Mouse (Mus musculus) embryo, embryonic 10 days (tissue): Measurements from ENCODE around the gene Sgpp1.
"Not testable (repeated sequence)": the region's sequence is repeated elsewhere in the genome, so short reads cannot be mapped to it uniquely, and the experiment has no call there.

Source experiments
- DNase-seq: peaks from one replicate; pipeline ENCODE4 v3.0.0-alpha.2; 2015; ENCODE audit warnings: low spot score

Sgpp1 gene

DNA sequence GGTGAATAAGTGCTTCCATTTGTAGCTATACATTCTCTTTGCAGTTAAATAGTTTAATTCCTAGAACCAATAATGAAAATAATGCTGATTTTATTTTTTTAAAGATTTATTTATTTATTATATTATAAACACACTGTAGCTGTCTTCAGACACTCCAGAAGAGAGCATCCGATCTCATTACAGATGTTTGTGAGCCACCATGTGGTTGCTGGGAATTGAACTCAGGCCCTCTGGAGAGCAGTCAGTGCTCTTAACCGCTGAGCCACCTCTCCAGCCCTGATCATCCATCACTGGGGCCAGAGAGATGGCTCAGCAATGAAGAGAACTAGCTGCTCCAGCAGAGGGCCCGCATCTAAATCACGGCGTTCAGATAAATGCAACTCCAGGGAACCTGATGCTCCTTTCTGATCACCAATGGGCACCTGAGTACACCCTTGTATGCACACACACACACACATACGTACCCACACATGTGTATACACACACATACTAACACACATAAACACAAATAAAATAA, 3.5 kb downstream of the Sgpp1 start:
- no peak for DNase-seq

DNA sequence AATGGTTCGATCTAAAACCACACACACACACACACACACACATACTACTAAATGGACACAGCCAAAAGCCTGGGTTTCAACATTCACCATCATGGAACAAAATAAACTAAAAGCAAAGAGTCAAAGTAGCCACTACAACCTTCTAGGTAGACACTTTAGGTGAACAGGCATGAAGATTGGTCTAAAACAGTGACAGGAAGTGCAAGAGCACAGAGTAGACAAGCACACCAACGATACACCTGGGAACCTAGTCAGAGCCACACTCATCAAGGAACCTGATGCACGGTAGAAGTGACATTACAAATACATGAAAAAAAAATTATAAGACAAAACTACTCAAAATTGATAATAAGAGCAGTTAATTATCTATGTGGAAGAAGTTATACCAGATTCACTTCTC, 4.0 kb downstream of the Sgpp1 start:
- no peak for DNase-seq

DNA sequence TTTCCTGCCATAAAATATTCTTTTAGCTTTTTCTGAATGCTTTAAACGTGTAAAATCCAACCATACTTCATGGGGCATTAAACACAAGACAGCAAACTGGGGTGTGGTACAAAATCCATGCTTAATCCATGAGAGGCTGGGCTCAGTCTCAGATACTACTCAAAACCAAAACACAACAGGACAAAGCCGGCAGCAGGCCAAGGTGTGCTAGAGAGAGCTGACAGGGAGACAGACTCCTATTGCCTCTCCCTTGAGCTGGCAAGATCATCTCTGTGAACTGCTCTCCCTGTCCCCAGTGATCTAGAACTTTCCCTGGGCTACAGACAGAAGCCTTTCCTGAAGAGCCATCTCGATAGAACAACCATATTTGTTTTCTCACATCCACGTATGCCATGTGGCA, 5.1 kb downstream of the Sgpp1 start:
- DNase-seq, result no peak

DNA sequence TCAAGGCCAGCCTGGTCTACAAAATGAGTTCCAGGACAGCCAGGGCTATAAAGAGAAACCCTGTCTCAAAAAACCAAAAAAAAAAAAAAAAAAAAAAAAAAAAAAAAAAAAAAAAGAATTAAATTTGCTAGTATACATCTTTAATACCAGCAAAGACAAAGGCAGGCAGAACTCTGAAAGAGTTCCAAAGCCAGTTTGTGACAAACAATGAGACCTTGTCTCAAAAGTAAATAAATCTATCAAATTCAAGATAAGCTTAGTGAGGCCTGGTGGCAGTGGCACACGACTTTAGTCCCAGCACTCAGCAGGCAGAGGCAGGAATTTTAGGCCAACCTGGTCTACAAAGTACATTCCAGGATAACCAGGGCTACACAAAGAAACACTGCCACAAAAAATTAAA, 5.7 kb downstream of the Sgpp1 start:
- DNase-seq, result no peak

DNA sequence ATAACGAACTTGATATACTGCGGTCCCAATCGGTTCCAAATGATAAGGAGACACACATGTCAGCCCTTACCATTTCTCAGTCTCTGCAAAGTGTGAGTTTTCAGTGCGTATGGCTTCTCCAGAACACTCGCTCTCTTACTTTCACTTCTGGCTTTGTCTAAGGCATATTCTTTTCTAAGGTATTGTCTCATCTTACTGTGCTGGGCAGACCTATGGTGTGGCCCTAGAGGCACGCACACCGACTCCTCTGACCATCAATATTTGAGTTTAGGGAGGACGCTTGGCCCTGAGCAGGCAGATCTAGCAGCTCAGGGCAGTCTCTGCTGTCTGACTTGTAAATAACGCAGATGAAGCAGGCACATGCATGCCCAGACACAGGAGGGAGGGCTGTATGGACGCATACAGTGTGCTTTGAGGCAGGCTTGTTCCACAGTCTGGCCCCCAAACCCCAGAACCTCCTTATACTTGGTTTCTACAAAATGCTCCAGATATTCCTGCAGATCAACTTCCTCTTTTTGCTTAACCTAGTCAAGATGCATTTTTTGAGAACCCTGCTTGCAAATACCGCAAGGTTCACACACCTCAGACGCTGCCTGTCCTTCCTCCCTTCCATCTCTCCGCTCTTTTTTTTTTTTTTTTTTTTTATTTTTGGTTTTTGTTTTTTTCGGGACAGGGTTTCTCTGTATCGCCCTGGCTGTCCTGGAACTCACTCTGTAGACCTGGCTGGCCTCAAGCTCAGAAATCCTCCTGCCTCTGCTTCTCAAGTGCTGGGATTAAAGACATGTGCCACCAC, 8.0 kb downstream of the Sgpp1 start:
- DNase-seq, result no peak

DNA sequence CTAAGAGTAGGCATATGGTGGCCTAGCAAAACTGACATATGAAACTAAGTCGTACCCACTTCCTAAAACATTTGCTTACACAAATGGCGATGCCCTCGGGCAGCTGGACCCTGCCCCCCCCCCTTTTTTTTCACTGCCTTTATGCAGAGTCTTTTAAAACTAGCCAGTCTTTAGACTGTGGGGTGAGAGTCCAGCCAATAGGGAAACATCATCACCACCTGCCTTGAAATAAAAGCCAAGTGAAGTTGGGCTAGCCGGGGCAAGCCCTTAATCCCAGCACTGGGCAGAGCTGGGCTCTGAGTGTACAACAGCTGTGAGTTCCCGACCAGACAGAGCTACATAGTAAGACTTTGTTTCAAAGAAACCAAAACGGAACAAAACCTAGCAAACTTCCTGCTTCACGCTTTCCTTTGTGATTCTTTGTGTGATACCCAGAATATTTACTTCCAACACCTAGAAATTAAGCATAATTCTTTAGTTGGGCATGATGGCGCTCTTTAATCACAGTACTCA, 9.1 kb downstream of the Sgpp1 start:
- DNase-seq, result no peak

DNA sequence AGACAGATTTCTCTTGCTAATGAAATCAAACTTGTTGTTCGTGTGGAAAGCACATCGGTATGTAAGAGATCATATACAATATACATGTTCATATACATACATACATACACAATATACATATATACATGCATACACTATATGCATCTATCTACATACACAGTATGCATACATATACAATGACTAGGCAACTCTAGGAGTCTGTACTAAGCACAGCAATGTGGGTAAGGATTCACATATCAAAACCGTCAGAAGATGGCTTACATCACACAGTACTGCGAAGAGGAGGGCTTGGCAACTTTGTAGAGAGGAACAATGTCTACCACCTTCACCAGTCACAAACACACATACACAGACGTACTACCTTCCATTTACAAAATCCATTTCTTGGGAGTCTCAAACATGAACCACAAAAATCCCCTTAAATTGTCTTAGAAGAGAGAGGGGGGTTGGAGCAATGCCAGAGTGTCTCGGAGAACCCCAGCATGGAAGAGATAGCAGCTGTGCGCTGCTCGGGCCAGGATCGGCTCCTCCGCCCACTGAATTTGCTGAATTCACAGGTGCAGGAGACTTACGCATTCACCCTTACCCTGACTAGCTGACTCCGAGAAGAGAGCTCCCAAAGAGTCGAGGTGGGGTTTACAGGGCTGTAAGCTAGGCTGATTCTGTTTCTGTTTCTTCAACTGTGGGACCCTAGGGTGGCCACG, 10.8 kb downstream of the Sgpp1 start:
- no peak for DNase-seq

DNA sequence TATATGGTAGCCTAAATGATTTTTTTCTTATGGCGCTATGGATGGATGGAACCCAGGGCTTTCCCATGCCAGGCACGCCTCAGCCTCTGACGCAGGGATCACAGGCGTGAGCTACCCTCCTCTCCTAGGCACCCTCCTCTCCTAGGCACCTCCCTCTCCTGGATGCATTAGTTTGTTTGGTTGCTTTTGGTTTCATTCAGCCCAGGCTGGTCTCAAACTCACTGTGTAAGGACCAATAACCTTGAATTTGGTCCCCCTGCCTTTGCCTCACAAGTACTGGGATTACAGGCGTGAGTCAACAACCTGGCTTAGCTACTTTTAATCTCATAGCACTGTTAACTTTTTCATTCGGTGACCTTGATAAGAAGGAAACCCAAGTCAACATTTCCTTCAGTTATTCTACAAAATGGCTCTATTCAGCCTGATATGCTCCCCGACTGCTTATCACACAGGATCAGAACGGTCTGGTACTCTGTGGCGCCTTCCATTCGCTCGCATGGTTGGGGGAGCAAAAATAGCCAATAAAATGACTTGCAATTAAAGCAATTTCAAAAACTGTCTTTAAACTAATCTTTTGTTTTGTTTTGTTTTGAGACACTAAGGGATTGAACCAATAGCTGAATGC, 11.6 kb downstream of the Sgpp1 start:
- no peak for DNase-seq

DNA sequence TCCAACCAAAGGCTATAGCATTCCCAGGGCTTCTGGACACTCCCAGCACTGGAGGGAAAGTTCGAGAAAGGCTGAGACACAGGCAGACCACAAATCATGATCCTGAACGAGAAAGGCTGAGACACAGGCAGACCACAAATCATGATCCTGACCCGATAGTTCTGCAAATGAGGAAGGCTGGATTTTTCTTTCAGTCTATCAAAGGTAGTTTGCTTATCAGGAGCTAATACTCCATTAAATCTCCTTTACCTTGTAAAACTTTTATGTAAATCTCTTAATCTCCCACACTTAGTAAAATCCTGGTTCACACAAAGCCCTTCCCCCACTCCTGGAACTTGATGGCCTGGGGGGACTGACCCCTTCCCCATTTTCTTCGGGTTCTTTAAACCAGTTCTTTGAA, 13.6 kb downstream of the Sgpp1 start:
- no peak for DNase-seq

DNA sequence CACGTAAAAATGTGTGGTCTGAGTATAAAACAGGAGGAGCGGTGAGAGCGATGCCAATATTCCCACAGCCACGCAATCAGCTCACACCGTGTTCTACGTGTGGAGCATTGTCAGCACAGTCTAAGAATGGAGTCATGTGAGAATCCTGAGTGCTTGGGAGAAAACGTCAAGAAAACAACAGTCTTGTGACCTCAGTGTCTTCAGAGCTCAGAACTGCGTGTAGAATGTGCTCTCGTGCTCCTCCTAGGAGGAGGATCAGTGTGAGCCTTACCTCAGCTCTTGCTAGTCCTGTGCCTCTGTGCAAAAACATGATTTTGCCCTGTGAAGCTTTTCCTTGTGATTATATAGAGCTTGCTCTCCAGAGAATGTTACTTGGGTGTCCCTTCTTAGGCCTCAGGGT, 14.5 kb downstream of the Sgpp1 start:
- DNase-seq, result no peak

DNA sequence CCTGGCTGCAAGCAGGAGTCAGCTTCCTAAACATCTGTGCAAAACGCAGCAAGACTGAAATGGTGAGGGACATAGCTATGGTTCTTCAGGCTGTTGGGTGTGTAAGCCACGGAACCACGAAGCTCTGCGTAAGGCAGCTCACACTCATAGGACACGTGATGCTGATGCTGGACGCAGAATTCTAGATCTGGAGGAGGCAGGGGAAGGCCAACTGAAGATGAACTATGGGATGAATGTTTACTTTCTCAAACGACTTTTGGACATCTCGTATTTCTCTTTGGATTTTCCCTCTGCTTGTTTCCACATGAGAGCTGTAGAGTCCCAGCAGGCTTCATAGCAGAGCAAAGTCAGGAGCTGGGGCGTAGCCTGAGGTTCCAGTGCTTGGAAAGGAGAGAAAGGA, 21.9 kb downstream of the Sgpp1 start:
- DNase-seq, result no peak

DNA sequence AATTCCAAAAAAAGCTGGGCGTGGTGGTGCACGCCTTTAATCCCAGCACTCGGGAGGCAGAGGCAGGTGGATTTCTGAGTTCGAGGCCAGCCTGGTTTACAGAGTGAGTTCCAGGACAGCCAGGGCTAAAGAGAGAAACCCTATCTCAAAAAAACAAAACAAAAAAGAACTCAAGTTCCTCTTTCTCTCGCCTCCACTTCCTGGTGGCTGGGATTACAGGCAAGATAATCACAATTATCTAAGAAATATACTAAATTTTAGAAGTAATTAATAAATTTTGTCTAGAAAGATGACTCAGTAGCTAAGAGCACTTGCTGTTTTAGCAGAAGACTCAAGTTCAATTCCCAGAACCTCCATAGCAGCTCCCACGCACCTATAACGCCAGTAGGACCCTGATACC, 22.6 kb downstream of the Sgpp1 start:
- DNase-seq, result not testable (repeated sequence)

DNA sequence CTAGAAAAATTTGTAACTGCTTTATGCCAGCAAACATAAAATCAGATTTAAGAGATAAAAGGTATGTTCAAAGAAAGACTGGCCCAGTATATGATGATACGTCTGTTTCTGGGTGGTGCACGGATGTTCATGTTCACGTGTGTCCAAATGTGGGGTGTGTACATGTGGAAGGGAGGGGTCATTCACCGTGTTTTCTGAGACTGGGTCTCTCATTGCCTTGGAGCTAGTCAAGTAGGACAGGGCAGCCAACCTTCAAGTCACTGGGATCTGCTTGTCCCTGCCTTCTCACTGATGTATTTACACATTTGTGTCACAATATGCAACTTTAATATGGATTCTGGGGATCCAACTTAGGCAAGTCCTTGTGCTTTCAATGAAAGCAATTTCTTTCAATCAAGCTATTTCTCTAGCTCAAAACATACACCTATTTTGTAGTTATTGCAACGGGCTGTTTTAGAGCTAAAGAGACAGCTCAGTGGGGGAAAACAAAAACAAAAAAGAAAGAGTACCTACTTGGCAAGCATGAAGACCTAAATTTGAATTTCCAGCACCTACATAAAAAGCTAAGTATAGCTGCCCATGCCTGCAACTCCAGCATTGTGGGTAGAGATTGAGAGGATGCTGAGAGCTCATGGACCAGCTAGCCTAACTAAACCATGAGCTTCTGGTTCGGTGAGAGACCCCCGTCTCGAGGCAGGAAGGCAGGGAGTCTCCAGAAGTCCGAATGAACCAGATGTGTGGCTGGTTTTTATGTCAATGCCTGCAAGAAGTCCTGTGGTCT, 24.7 kb downstream of the Sgpp1 start:
- DNase-seq, result no peak

DNA sequence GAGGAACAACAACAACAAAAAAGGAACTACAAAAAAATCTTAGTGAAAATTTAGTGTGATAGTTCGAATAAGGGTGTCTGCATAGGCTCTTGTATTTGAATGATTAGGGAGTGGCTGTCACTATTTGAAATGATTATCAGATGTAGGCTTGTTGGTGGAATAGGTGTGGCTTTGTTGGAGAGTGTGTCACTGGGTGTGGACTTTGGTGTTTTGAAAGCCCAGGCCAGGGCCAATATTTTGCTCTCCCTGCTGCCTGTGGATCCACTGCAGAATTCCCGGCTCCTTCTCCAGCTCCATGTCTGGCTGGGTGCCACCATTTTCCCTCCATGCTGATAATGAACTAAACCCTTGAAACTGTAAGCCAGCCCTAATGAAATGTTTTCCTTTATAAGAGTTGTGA, 26.0 kb downstream of the Sgpp1 start:
- DNase-seq, result no peak

DNA sequence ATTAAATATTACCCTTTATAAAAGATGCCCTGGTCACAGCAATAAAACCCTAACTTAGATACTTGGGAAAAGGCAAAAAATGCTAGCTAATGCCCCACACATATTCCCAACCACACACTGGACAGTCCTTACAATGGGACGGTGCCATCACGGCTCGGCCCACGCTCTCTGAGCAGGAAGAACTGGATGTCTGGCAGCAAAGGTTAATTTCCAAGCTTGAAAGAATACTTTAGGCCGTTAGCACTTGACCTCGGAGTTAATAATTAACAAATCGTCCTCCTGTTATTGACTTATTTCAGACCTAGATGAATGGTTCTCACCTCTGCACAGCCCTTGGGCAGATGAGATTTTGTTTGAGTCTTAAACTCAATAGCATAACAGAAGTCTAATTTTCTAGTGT, 28.9 kb downstream of the Sgpp1 start:
- no peak for DNase-seq

DNA sequence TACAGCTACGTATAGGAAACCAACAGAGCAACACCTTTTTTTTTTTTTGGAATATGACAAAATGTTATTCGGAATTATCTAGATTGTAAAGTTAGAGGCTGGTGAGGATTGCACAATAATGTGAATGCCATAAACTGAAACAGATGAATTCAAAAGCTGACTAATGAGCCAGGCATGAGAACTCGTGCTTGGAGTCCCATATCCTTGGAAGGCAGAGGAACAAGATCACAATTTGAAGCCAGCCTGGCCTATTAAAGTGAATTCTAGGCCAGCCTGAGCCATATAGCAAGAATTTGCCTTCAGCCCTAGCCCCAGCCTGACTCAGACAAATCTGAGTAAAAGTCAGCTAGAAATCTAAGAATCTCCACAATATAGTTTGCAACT, 32.8 kb downstream of the Sgpp1 start:
- no peak for DNase-seq

DNA sequence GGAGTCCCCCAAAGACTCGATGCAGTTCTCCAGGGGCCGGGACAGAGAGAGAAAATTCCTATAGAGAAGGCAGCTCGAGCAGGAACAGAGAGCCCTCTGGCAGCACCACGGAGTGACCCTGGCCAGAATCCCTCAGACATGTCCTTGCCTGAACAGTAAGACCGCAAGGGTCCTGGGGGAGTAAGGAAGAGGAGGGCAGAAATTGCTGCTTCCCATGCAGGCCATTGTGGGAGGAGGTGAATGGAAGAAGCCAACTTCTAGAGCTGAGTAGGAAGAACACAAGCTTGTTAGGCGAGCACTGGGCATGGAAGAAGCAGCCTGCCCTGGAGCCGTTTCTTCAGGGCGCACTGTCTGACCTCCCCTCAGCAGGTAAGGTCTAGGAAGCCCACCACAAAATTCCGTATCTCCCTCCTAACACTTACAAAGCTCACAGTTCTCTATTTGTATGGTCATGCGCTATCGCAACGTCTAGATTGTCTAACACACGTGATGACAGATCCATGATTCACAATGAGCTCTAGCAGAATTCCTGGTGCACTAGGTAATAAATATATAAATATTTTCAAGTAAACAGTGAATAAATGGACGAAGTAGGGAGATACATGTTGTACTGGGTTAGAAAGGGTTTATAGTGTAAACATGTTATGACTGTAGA, 33.3 kb downstream of the Sgpp1 start:
- DNase-seq, result no peak

DNA sequence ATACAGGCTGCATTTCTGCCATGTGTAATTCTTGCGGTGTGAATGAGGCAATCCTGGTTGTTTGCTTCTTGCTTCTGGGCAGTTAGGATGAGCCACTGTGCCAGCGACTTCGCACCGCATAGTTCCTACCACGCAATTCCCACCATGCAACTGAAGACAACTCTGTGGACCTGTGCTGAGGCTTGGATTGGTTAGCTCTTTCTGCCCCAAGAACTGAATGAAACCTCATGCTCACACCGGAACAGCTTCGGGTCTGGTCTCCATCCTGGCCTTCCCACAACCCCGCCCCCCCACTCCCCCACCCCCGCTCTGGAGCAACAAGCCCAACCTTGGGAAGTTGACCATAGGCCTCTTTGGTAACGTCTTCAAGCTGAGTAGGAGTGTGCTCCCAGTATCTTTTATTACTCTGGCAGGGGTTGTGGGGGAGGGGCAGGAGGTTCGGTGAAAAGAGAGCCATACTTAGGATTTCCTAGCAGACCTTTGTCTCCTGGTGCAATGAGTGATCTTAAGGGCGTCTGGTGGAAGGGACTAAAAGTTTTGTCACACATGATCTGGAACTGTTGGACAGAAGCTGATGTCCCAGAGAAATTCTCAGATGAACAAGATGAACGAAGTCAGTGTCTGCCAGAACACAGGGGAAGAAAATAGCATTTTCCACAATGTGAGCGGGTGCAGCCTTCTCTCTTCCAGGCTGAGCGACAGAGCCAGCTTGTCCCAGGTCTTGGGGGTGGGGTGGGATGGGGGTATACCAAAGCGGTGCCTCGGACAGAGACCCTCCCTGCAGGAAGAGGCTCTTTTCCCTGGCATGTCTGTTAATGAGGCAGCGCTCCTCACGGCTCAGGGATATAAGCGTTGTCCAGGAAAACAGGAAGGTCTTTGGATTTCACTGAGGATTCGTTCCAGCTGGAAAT, 34.1 kb downstream of the Sgpp1 start:
- DNase-seq, result peak; percentile 25

DNA sequence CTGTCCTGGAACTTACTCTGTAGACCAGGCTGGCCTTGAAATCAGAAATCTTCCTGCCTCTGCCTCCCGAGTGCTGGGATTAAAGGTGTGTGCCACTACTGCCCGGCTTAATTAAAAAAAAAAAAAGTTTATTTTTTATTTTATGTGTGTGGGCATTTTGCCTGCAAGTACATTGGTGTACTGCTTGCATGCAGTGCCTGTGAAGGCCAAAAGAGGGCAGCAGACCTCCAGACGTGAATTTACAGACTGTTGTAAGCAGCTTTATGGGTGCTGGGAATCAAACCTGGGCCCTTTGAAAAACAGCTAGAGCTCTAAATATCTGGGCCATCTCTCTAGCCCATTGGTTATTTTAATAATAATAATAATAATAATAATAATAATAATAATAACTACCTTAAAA, 36.8 kb downstream of the Sgpp1 start:
- DNase-seq, result no peak

DNA sequence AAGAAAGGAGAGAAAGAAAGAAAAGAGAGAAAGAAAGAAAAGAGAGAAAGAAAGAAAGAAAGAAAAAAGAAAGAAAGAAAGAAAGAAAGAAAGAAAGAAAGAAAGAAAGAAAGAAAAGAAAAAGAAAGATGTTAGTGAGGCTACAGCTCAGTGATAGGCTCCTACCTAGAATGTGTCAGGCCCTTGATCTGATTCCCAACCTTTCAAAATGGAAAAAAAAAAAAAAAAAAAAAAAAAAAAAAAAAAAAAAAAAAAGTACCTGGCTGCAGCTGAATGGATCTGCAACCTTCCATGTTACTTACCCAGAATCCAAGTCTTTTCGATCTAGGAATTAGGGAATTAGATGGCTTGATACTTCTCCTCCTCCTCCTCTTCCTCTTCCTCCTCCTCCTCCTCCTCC, 39.7 kb downstream of the Sgpp1 start:
- not testable (repeated sequence) for DNase-seq

DNA sequence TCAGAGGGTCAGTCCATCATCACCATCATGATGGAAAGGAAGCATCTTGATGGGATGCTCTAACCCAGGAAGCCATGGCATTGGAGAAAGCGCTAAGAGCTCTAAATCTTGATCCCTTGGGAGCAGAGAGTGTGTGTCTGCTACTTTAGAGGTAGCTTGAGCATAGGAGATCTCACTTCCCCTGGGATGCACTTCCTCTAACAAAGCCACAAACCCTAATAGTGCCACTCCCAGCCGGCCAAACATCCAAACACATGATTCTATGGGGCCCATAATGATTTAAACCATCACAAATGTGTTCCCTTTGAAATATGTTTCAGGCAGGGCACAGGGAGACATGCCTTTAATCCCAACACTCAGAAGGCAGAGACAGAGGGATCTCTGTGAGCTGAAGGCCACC, 46.5 kb downstream of the Sgpp1 start:
- DNase-seq, result no peak
